In genomic region chr9:54064836-54065235, GRCm38 (mm10) we compare ENCODE assay signal across 24 mouse cellular contexts. TPM values are rescaled to one million over a fixed set of nuclear protein-coding genes. Genes with fewer than 3 reads are reported as not detected.
DNase-seq lines count a peak whose midpoint lies in the region; ATAC-seq and TF ChIP-seq lines count a peak whose summit lies in the region.
"Had no signal": no experiment of that assay in that cellular context is flagged by ENCODE, and none has a peak within 500 bp of the region (broad histone marks: within the 10 kb centered on the region; RNA-seq: fewer than 3 reads in every experiment).

No protein-coding gene starts in this region.

- H3K27me3 ChIP-seq in midbrain, postnatal 0 days (ENCODE audit: insufficient read depth, low read length): 0 out of 2 replicates have a peak, but pooled peaks cover 6% of the 10 kb centered on the region
- H3K27me3 ChIP-seq in midbrain, embryonic 10.5 days (ENCODE audit: low read depth, poor library complexity, severe bottlenecking): peaks cover 32% of the 10 kb centered on the region

- H3K27ac ChIP-seq in left cerebral cortex, adult 2 months: no peak overlapping the region
- H3K27ac ChIP-seq in midbrain, postnatal 0 days (ENCODE audit: low read depth, low read length): no peak overlapping the region
- H3K27ac ChIP-seq in midbrain, embryonic 10.5 days (replicated peaks): no peak overlapping the region
- H3K27ac ChIP-seq: embryonic facial prominence, embryonic 15.5 days; forebrain, embryonic 10.5 days; gastrocnemius, adult 2 months; heart, embryonic 13.5 days; hindbrain, embryonic 13.5 days had no signal

- intact Hi-C loops in heart, postnatal 14 days (cut with DNase I): no loop called here
- intact Hi-C loops in left cerebral cortex, postnatal 4 days (cut with DNase I): no loop called here
- intact Hi-C loops in left cerebral cortex, adult 2 months (cut with DNase I): no loop called here

- 52% methylated on average over 3 of the region's 3 CpGs for WGBS in midbrain, postnatal 0 days
- 74% methylated on average over 3 of the region's 3 CpGs for WGBS in midbrain, embryonic 10.5 days

- no peak overlapping the region for H3K4me2 ChIP-seq in midbrain, postnatal 0 days (ENCODE audit: low read depth, low read length, poor library complexity, severe bottlenecking)
- H3K4me2 ChIP-seq: embryonic facial prominence, embryonic 15.5 days; heart, embryonic 13.5 days; hindbrain, embryonic 13.5 days had no signal

- peak; percentile 50 for DNase-seq in cerebellum, postnatal 10 days
- DNase-seq in cerebellum, adult 11 months: no peak
- peak; percentile 74 for DNase-seq in heart, adult 11 months
- no peak for DNase-seq in heart, postnatal 14 days
- DNase-seq in left cerebral cortex, postnatal 4 days: peak; percentile 27
- no peak for DNase-seq in left cerebral cortex, adult 2 months (ENCODE audit: extremely low spot score in 1 of 2, low spot score in 2 of 2)
- peak; percentile 30 for DNase-seq in midbrain, postnatal 0 days (ENCODE audit: low spot score)
- no peak for DNase-seq in midbrain, embryonic 10.5 days (ENCODE audit: low spot score)
- DNase-seq: adrenal gland, postnatal 25 days; cerebellum, adult 11-12 months; cerebellum, adult 9-10 months; cerebellum, postnatal 36 days; gastrocnemius, adult 2 months; gastrocnemius, postnatal 25 days; heart, postnatal 4 days had no signal

- no peaks in the 10 kb centered on the region for H3K9me3 ChIP-seq in midbrain, postnatal 0 days (ENCODE audit: low read length)
- H3K9me3 ChIP-seq in midbrain, embryonic 10.5 days (replicated peaks): no peaks in the 10 kb centered on the region
- H3K9me3 ChIP-seq: embryonic facial prominence, embryonic 15.5 days; forebrain, embryonic 10.5 days; heart, embryonic 13.5 days; hindbrain, embryonic 13.5 days had no signal

- no peak for TF ChIP-seq CTCF in left cerebral cortex, adult 2 months (IDR thresholded peaks at IDR 0.05)
- no peak for TF ChIP-seq CTCF in midbrain, postnatal 0 days (IDR thresholded peaks at IDR 0.05)

- no peaks in the 10 kb centered on the region for H3K36me3 ChIP-seq in midbrain, postnatal 0 days (ENCODE audit: insufficient read depth, low read length)
- no peaks in the 10 kb centered on the region for H3K36me3 ChIP-seq in midbrain, embryonic 10.5 days
- H3K36me3 ChIP-seq: embryonic facial prominence, embryonic 15.5 days; forebrain, embryonic 10.5 days; heart, embryonic 13.5 days; hindbrain, embryonic 13.5 days had no signal

- no peak overlapping the region for H3K4me3 ChIP-seq in left cerebral cortex, adult 2 months
- no peak overlapping the region for H3K4me3 ChIP-seq in midbrain, postnatal 0 days (ENCODE audit: low read depth, low read length)
- H3K4me3 ChIP-seq in midbrain, embryonic 10.5 days: no peak overlapping the region
- H3K4me3 ChIP-seq: embryonic facial prominence, embryonic 15.5 days; erythroblast, embryonic 14.5 days; forebrain, embryonic 10.5 days; gastrocnemius, adult 2 months; heart, embryonic 13.5 days; hindbrain, embryonic 13.5 days had no signal

- no peaks in the 10 kb centered on the region for H3K4me1 ChIP-seq in midbrain, postnatal 0 days (ENCODE audit: insufficient read depth, low read length)
- H3K4me1 ChIP-seq in midbrain, embryonic 10.5 days: peaks cover 22% of the 10 kb centered on the region

- no peak overlapping the region for H3K9ac ChIP-seq in midbrain, postnatal 0 days (replicated peaks; ENCODE audit: low read length, poor library complexity, severe bottlenecking)
- H3K9ac ChIP-seq: embryonic facial prominence, embryonic 15.5 days; heart, embryonic 13.5 days; hindbrain, embryonic 13.5 days had no signal

- ATAC-seq in midbrain, postnatal 0 days (ENCODE audit: low FRiP score): no peak
- ATAC-seq: inflammation-experienced regulatory T-cells, adult 6 months; intestine, postnatal 0 days had no signal

RNA-seq across cellular contexts. Expression of gene Tnfaip8l3, which starts 3.4 kb away (rescaled TPM):
- total RNA-seq in heart, postnatal 14 days (2021): under 1 TPM; 0.24 to 0.74 TPM
- 1 to 10 TPM; 2.9 to 4.0 TPM for total RNA-seq in left cerebral cortex, postnatal 4 days (2021)
- 1 to 10 TPM; 7.9 to 8.6 TPM for total RNA-seq in left cerebral cortex, adult 2 months (2021)
- 1.1 and 2.2 TPM in 2 replicates for total RNA-seq in midbrain, postnatal 0 days (2014; rRNA removed)
- 0.32 and 0.33 TPM in 2 replicates for polyA plus RNA-seq in midbrain, postnatal 0 days (2015; fragmentation: Nextera tagmentation; extraction: Ambion mirVana)
- polyA plus RNA-seq in midbrain, embryonic 10.5 days (2016; fragmentation: Nextera tagmentation; extraction: Ambion mirVana): 0.15 and 0.37 TPM in 2 replicates
- total RNA-seq: granulocyte monocyte progenitor cell, adult 5-6 weeks; MEL had no signal
- polyA plus RNA-seq: erythroblast, embryonic 14.5 days; inflammation-experienced regulatory T-cells, adult 6 months had no signal

Comparison
In these comparisons a context has a peak if more than half of its experiments do, and no peak if none do; other contexts are left out.
1. DNase-seq: peak in cerebellum, postnatal 10 days (2 of 2), heart, adult 11 months (single experiment), left cerebral cortex, postnatal 4 days (single experiment) and midbrain, postnatal 0 days (single experiment); none in cerebellum, adult 11 months (single experiment), heart, postnatal 14 days (0 of 2), left cerebral cortex, adult 2 months (0 of 2) and midbrain, embryonic 10.5 days (single experiment).